Mouse (Mus musculus) neural tube, embryonic 10.5 days (tissue): ENCODE results near the gene Atp7b.
A peak's percentile ranks its signal among the peaks of the same experiment; 100 is the strongest.

Experiments
- DNase-seq: peaks from one replicate; pipeline ENCODE4 v3.0.0-alpha.2; 2017; ENCODE audit warnings: low spot score; ENCODE audit errors: extremely low spot score

Atp7b gene

GRCm38 (mm10) chr8:22025241-22025640 lies 34.9 kb downstream of the Atp7b start:
- no peak for DNase-seq

GRCm38 (mm10) chr8:22022244-22022643 lies 37.9 kb downstream of the Atp7b start:
- no peak for DNase-seq

GRCm38 (mm10) chr8:22019498-22019897 lies 40.6 kb downstream of the Atp7b start:
- no peak for DNase-seq

GRCm38 (mm10) chr8:22017731-22018130 lies 42.4 kb downstream of the Atp7b start:
- DNase-seq = no peak

GRCm38 (mm10) chr8:22013034-22013707 lies 46.9 kb downstream of the Atp7b start:
- DNase-seq = no peak

GRCm38 (mm10) chr8:22009403-22009802 lies 50.7 kb downstream of the Atp7b start:
- DNase-seq = no peak

- no peak for DNase-seq
Measured at GRCm38 (mm10) chr8:22006423-22006822, 53.7 kb downstream of the Atp7b start.

- DNase-seq = no peak
Measured at GRCm38 (mm10) chr8:22004750-22005522, 55.2 kb downstream of the Atp7b start.

GRCm38 (mm10) chr8:21995181-21995580 lies 64.9 kb downstream of the Atp7b start:
- DNase-seq = no peak

GRCm38 (mm10) chr8:21992184-21992583 lies 67.9 kb downstream of the Atp7b start:
- DNase-seq = no peak

- no peak for DNase-seq
Measured at GRCm38 (mm10) chr8:21981664-21982337, 78.3 kb downstream of the Atp7b start.

GRCm38 (mm10) chr8:21978193-21978592 lies 81.9 kb downstream of the Atp7b start:
- no peak for DNase-seq

- DNase-seq = no peak
Measured at GRCm38 (mm10) chr8:21969475-21969874, 90.6 kb downstream of the Atp7b start, which contains the start of gene Ccdc70. Gene Ccdc70, plus strand, starts transcription at chr8:21969775.

GRCm38 (mm10) chr8:21966646-21967045 lies 93.5 kb downstream of the Atp7b start:
- DNase-seq = no peak

GRCm38 (mm10) chr8:21958414-21958813 lies 101.7 kb downstream of the Atp7b start, which contains the start of gene Fam90a1a:
Gene Fam90a1a, plus strand, starts transcription at chr8:21958714.
- no peak for DNase-seq

GRCm38 (mm10) chr8:21956336-21956735 lies 103.8 kb downstream of the Atp7b start:
- DNase-seq = no peak

GRCm38 (mm10) chr8:21955321-21955720 lies 104.8 kb downstream of the Atp7b start:
- peak; percentile 50 for DNase-seq

- no peak for DNase-seq
Measured at GRCm38 (mm10) chr8:21947311-21948017, 112.6 kb downstream of the Atp7b start.

- DNase-seq = no peak
Measured at GRCm38 (mm10) chr8:21946462-21946861, 113.6 kb downstream of the Atp7b start, which contains the start of gene Defb13. Gene Defb13, plus strand, starts transcription at chr8:21946762.
